Mouse (Mus musculus) retina, postnatal 7 days (tissue): ENCODE measurements around the gene Sms.

Experiments used
- DNase-seq: peaks from one replicate; pipeline ENCODE4 v3.0.0-alpha.2; 2012; ENCODE audit warnings: low read depth, low spot score

Gene Sms

DNA sequence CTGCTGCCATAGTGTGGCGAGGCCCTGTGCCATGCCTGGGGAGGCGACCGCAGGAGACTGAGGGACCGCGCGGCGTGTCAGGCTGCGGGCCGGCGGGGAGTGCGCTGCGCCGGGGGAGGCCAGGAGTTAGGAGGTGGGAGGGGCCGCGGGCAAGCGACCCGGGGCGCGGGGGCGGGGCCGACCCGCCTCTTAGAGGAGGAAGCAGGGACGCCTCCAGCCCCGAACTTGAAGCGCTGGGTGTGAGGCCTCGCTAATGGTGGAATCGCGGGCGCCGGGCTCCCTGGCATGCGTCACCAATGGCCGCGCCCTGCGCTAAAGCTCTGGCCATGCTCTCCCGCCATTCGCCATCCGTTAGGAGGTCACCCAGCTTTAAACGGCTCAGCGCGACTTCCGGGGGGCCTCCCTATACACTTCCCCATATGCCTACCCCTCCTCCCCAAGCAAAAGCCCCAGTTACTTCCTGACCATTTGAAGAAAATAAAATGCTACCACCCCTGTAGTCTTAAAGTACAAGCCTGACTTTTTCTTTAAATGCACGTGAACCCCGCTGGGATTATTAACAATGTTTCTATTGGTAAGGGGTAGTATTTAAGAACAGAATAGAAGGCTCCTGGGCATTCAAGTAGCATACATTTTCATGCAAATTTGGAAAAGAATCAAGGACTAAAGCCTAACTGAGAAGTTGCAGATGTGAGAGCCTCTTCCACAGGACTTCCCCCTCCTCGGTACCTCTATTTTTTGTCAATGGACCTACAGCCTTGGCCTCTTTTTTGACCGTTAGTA is at the start of gene Sms:
Sms (minus strand) TSS at position 344 of the 783 bp plus-strand sequence.
- peak; percentile 41 for DNase-seq

DNA sequence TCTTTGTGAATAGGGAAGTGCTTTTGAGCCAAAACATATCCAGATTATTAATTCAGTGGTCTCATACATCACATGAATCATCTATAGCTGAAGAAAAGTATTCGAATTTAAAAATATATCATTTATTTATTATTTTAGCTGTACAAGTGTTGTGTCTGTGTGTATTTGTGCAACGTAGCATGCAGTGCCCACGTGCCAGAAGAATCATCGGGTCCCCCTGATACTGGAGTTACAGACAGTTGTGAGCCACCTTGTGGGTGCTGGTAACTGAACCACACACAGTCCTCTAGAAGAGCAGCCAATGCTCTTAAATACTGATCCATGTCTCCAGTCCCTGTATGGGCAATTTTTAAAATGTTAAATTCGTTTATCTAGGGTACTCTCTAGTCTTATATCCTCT is 14.3 kb upstream of the Sms start:
- no peak for DNase-seq

DNA sequence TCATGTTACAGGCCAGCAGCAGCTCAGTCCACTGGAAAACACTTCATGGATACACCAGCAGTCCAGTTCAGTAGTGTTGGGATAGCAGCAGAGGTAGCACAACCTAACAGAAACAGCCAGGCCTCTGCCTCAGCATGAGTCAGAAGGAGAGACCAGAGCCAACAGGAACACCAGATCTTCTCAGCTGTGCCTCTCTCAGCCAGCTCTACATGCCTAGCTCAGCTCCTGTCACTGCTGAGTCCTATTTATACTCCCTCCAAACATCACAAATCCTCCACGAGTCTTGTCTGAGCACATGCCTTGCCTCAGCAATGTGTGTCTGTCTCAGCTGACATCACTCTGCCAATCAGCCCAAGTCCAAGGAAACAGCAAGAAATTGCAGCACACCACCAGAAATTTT is 12.4 kb upstream of the Sms start:
- DNase-seq = no peak

DNA sequence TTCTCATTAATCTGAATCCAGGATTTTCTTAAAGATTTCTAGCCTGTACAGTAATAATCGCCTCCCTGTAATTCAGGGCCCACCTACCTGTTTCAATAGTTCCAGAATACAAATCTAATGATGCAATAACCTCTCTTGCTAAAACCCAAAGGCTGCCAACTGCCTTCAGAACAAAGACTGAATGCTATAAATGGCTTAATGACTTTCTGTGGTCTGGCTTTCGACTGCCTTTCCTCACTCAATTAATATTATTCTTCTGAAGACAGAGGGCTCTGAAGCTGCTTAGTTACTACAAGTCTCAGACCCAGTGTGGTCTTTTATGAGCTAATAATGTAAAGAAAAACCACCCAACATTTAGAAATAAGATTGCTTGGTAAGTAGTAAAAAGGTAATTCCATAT is 9.8 kb upstream of the Sms start:
- no peak for DNase-seq

DNA sequence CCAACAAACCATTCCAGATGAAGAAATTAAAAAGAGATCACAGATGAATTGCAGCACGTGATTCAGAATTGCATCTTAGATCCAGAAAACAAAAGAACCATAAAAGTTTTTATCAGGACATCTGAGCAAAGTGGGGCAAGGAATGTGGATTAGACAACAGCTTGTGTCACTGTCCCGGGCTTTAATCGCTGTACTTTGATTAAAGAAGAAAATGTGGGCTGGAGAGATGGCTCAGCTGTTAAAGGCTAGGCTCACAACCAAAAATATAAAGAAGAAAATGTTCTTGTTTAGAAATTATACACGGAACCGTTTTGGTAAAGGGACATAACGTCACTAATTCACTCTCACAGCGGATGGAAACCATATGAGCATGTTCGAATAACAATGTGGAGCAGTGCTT is 7.9 kb upstream of the Sms start:
- DNase-seq = no peak

DNA sequence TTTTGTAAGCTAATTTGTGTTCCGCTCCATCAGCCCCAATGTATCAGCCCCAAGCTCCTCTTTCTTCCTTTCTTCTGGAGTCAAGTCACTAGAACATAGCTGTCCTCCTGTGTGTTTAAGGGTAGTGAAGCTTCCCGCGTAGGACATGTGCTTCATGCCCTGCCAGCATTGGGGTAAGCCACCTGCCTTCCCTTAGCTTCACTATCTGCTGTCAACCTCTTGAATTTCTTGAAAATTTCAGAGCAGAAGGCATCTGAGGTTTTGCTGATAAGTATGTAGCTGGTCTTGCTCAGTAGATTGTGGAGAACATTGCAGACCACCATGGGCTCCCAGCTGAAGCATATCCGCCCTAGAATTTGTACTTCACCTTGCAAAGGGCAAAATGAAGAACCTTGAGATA is 1.1 kb upstream of the Sms start:
- DNase-seq = no peak

DNA sequence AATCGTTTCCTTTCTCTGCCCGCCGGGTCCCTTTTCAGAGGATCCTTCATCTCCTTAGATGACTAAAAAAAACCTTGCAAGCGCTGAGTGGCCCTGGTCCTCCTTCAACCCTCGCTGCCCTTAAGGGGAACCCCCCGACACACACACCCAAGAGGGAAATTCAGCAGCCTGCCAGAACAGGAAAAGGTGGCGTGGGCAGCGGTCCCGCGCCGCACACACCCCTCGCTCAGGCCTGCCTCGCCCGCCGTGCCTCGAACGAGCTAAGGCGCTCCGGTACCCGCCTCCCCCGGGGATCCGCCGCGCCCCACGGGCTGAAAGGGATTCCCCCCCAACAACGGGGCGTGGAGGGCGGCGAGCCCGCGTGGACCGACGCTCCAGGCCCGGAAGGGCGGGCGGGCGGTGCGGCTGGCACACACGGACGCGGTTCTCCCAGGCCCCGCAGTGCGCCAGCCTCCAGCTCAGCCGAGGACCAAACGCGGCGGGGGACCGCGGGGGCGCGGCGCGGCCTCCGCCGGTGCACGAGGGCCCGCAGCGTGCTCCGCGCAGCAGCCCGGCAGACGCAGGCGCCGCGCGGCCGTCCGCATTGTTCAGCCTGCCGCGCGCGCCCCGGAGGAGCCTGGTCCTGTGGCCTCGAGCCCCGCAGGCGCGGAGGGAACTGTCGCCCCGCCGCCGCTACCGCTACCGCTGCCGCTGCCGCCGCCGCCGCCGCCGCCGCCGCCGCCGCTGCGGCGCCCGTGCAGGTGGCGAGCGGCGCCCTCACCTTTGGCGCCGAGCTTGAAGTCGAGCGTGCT is 747 bp downstream of the Sms start:
- DNase-seq = peak; percentile 21

DNA sequence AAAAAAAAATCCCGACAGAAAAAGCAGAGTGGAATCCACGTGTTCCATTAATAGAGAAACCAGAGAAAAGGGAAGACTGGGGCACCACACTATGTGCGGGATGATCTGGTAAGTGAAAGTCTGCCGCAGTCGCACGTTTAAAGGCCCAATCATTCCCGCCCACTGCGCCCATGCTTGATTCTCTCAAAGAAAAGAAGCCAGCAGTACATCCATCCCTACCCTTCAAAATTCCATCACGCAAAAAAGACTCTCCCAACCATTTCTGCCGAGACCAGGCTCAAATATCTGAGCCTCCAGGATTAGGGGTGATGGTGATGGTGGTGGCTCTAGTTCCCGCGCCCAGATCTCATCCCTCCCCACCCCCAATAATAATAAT is 1.3 kb downstream of the Sms start:
- no peak for DNase-seq

DNA sequence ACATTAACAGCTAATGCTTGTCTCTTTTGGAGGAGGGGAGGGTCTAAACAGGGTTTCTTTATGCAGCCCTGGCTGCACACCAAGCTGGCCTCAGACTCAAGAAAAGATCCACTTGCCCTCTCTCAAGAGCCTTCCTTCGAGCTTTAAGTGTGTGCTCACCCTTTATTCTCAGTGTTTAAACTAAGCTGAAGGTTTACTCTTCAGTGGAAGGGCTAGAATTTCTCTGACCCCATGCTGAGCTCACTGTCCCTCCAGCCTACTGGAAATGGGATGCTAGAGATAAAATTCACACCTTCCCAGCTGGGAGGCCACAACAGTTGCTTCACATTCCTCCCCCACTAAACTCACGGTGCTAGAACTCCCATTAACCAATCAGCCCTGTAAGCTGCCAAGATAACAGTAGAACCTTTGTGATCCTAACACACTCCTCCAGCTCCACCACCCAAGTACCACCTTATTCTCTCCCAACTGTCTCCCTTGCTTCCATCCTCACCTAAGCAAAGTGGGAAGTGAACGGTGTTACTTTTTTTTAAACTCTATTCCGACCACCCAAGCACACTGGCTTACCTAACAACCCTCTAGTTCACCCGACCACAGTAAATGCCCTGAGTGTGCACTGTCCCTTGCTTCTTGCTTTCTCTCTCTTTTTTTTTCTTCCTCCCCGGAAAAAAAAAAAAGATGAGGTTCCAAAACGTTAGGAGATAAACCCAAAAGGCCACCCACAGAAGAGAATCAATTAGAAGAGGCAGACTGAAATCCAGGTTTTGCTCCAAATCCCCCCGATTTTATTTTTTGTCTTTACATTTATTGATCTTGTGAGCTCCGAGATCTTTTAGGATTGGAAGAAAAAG is 2.0 kb downstream of the Sms start:
- no peak for DNase-seq

DNA sequence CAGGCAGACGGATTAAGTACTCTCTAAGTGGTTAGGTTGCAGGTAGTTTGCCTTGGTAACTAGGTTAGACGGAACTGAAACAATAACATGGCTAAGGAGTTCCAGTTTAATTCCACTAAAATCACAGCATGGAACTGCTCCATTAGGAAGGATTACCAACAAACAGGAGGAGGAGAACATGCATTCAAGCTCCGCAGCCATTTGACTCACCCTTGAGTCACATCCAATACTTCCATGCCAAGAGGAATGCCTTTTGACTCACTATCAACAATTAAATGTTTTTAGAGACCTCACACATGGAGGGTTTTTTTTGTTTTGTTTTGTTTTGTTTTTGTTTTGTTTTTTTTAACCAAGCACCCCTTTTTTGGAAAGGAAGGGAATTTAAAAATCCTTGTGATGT is 3.3 kb downstream of the Sms start:
- no peak for DNase-seq

DNA sequence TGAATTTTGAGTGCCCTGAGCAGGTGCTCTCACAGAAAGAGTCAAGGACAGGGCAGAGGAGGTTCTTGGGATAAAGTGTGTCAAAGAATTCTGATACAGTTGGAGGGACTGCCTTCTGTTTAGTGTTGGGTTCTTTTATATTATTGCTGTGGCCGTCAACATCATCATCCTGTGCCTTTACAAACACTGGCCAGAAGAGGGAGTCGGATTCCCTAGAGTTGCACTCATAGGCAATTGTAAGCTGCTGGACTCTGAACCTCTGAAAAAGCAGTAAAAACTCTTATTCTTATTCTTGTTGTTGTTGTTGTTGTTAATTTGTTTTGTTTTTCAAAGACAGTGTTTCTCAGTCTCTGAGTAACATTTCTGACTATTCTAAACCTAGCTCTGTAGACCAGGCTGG is 5.3 kb downstream of the Sms start:
- DNase-seq = no peak

DNA sequence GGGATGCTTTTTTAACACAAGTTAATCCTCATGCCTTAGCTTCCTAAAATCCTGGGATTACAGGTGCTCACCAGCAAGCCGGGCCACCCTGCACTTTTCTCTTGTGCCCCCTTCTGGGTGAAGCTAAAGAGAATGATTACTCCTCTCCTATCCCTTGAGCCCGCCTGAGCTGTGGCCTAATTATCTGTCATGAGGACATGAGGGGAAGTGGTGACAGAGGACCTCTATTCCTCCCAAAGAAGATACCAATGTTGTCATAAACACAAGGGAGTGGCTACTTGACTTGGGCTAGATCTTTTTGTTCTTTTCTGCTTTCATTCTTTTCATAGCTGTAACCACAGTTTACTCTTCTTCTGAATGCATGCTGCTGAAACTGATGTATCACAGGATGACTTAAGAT is 9.2 kb downstream of the Sms start:
- no peak for DNase-seq

DNA sequence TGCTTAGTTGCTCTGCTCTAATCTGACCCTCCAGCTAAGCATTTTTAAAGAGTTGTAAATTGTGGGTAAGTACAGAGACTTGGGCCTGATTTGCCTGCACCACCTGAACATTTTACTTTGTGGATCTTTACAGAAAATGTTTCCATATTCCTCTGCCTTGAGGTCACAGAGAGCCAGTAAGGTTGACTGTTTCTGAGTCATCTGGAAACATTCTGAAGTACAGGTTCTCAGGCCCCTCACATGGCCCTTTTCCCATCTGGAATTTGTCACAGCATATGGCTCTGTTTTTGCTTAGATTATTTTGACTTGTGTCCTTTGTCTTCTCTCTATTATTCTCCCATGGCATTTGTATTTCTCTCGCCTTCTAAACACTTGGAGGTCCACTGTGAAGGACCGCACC is 10.2 kb downstream of the Sms start:
- DNase-seq = no peak

DNA sequence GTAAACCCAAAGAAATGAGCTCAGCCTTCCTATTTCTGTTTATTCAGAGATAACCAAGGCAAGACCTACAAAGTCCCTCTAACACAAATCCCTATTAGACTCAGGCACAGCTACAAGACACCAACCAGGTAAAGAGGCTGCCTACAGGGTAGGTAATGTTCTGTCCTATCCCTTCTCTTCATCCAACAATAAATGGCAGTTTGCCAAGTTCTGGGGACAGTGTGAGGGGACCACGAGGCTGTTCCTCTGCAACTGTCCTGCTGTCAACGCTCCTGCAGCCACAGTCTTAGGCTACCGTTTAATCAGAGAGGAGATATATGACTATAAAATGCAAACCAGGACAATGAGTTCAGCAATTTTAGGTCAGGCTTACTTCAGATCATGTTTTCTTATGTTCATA is 14.8 kb downstream of the Sms start:
- no peak for DNase-seq

DNA sequence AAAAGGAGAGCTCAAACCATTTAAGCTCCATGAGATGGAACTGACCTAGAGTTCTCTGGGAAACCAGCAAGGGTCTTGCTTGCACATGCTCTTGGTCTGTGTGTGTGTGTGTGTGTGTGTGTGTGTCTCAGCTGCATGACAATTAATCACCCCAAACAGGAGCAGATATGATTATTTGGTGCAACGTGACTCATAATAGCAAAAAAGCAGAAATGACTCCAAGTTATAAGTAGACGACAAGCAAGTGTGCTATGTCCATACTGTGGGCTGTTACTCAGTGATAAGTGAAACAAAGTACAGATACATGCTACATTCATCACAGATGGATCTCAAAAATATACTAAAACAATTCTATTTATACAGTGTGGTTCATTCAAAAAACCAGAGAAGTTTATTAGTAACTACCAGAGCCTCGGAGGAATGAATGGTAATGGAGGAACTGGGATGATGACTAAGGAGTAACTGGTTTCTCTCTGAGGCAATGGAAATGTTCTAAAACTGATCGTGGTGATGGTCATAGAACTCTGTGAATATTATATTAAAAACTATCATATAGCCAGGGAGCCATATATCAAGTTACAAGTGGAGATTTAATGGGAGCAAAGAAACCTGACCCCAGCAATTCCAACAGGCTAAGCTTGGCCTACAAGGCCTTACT is 15.8 kb downstream of the Sms start:
- no peak for DNase-seq

DNA sequence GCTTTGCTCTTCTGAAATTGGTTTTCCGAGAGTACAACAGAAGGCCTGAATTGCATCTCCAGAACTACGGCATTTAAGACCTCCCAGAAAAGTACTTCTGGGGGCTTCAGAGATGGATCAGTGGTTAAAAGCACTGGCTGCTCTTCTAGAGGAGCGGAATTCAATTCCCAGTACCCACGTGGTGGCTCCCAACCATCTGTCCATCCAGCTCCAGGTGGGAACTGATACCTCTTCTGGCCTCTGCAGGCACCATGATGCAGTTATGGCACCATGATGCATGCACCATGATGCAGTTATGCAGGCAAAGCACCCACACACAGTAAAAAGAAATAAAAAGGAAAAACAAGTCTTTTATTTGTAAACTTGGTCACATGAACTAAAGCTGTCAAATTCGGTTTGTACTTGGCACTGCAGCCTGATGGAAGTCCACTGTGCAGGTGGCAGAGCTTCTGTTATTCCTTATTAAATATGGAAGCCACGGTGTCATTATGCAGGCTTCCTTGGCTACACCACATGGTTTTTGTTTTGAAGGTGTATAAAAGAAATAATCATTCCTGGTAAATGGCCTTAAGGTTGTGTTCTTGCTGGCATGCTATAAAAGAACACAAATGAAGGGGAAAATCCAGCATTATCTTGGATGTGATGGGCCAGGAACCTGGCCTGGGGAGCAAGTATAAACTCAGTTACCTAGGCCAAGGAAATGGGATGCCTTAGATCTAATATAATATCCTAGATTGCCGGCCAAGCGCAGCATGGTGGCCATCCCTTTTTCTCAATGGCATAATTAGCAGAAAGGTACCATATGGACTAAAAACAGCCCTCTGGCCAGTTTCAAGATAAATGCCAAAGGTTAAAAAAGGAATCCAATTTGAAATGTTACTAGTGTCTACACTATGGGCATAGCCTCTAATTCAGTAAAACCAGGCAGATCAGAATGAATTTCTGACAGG is 20.1 kb downstream of the Sms start:
- no peak for DNase-seq

DNA sequence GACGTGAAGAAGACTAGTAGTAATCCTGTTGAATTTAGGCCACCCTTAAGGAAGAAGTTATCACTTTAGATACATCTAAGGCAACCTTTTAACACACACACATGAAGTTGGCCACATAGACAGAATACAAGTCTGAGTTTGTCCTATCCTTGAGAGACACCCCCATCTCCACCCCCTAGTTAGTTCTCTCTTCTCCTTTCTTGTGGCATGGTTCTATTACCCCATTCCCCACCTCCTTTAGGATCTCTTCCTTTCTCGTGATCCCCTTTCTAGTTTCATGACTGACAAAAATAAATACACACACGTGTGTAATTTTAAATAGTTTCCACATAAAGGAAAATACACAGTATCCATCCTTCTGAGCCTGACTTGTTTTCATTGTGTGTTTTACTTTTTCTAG is 23.3 kb downstream of the Sms start:
- DNase-seq = no peak

DNA sequence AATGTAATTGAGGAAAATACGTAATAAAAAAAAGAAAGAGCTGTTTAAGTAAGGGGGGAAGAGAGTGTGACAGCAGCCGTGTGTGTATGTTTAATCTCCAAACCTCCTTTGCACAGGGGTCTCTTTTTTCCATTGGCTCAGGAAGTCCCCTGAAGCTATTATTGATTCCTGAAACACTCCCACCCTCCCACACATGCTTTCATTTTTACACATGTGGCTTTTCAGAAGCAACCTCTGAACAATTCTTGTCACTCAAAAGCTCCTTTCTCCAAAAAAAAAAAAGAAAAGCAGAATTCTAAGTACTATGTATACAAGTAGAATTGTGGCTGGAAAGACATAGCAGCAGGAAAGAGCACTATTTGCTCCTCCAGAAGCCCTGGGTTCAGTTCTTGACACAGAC is 24.0 kb downstream of the Sms start:
- no peak for DNase-seq

DNA sequence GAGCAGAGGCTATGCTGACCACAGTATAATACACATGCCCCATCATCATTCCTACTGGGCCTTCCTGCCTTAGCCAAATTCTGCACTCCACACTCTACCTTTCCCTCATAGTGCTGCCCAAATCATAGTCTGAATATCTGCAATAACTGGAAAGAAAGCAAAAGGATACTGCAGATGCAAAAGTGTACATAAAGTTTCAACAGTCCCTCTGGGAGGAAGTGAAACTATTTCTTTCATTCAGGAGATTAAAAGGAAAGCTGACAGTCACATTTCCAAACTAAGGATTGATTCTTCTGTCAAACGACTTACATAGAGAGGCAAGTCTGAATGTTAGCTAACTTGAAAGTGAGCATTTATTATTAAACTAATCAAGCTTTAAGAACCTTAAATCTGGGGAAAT is 26.1 kb downstream of the Sms start:
- DNase-seq = no peak

DNA sequence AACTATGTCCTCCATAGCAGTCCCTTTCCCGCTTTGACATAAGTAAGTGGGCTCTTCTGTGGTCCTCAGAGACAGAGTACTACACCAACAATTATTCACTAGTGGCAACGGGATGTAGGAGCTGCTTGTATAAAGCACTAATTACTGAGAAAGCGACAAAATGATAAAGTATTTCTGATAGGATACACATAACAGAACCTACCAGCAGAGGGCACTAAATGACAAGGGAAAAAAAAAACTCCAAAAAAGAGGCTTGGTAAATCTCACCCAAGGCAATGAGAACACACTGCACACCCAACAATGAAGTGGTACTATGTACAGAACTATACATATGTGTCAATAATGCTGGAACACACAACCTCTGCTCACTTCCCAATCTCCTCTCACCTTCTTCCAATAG is 29.4 kb downstream of the Sms start:
- DNase-seq = no peak

DNA sequence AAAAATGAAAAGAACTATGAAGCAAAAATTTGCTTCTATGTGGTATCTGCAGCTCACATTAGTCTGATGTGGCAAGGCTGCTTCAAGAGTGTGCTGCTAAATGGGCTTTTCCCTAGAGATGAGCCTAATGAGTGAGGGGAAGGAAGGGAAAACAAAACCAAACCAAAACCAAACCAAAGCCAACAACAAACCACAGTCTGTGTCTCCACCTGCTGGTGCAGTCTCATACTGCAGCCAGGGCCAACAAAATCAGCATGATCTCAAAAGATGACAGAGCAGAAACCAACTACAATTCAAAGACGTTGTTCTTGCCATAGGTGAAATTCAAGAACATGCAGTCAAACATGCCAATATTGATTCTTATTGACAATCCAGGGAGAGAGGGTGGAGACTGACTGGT is 37.7 kb downstream of the Sms start:
- peak; percentile 20 for DNase-seq
